Mouse (Mus musculus): ENCODE data around the gene Zc4h2. TPM values are rescaled to one million over a fixed set of nuclear protein-coding genes. Genes with fewer than 3 reads are reported as not detected.

Zc4h2 gene
- 10 to 100 TPM; 24.3 to 24.7 TPM for total RNA-seq (2021)
- long read RNA-seq, transcript Zc4h2-201 (5 exons, 2,219 nt) = major isoform, 14 of 17 reads
- long read RNA-seq, partial matches to known transcripts = 3 of 17 reads
- long read RNA-seq, other reads (novel, unspliced or antisense) = 0 of 17 reads

GRCm38 (mm10) chrX:95657804-95658599, at the start of gene Zc4h2:
Gene Zc4h2 (minus strand): TSS chrX:95658509.
- DNase-seq (ENCODE audit: low spot score in 2 of 2) = peak; percentile 50 to 72

DNA sequence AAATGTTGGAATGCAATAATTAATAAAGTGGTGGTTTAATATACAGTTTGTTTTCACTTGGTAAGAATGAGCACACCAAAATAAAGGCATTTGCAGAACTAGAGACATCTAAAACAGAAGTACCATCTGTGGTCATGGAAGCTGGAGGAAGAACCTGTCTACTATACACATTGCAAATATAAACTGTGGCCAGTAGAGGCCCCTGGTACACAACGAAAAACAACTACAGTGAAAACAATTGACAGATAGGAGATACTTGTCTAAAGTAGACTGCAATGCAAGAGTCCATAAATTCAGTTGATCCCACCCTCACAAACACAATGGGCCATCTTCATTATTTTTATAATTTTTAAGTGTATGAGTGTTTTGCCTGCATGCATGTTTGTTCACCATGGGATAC, 28.8 kb upstream of the Zc4h2 start:
- peak in 1 of 2 experiments; percentile 17 for DNase-seq (ENCODE audit: low spot score in 2 of 2)

DNA sequence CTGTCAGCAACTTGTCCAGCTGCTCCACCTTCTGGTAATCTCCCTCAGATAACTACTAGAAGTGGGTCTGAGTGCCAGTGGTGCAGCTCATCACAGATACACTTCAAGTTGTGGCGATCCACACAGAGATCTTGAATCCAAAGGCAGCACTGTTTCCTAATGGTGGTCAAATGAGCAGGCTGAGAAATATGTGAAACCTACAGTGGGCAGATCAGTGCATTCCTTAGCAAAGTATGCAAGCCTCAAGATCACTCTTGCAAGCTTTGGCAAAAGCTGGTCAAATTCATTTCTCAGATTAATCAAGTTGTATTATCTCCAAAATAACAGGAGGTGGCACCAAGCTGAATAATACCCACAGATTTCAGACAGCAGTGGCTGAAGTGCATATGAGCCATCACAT, 23.9 kb upstream of the Zc4h2 start:
- no peak for DNase-seq (ENCODE audit: low spot score in 2 of 2)

DNA sequence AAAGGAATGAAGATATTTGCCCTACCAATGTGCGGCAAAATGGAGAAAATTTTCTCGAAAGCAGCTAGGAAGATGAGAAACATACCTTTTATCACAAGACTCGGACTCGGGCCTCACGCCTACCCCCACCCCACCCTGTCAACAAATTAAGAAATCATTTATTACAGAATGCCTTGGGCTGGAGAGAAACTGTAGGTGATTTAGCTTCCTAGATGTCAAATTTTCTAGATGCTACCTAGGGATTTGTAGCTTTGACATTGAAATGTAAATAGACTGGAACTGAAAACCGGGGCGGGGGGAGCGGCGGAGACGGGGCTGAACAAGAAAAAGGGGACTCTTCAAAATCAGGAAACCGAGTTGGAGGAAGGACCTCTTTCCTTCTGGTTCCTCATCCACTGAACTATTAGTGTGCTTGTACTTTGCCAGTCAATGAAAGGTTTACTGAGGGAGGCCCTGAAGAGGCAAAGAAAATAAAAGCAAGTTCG, 333 bp upstream of the Zc4h2 start:
- DNase-seq (ENCODE audit: low spot score in 2 of 2) = peak in 1 of 2 experiments; percentile 20

- no peak for DNase-seq (ENCODE audit: low spot score in 2 of 2)
Measured at GRCm38 (mm10) chrX:95600609-95601008, 57.7 kb downstream of the Zc4h2 start.

Other genes starting within 250 kb of the Zc4h2 start
- gene Amer1, start 213.6 kb downstream of the Zc4h2 start, total RNA-seq (2021) = 10 to 100 TPM; 15.7 to 16.1 TPM
- not detected for gene Asb12, start 100.5 kb downstream of the Zc4h2 start, total RNA-seq (2021)
- gene Pfn5, start 100.4 kb downstream of the Zc4h2 start, total RNA-seq (2021) = not detected
- 10 to 100 TPM; 24.4 to 24.5 TPM for gene Zc3h12b, start 53.2 kb upstream of the Zc4h2 start, total RNA-seq (2021)